Mouse (Mus musculus) MEL (cell line): ENCODE data around the gene Man2a1.

ENCODE experiments used
- CTCF ChIP-seq, 3 experiments: IDR thresholded peaks in 2 of 3; conservative IDR thresholded peaks in 1 of 3; 2 replicates each; pipeline ENCODE4 v1.5.1; 2011 to 2012; ENCODE audit warnings: low read length in 3 of 3, low read depth in 2 of 3, mild to moderate bottlenecking in 2 of 3, improper control_type of control experiment in 1 of 3, inconsistent platforms in 1 of 3, mixed read lengths in 1 of 3, moderate library complexity in 1 of 3; ENCODE audit not compliant: control insufficient read depth in 1 of 3, insufficient read depth in 1 of 3, poor library complexity in 1 of 3, severe bottlenecking in 1 of 3
- E2F4 ChIP-seq: IDR thresholded peaks from 2 replicates; pipeline ENCODE4 v1.6.1; 2011; ENCODE audit warnings: low read depth, low read length, improper control_type of control experiment, borderline replicate concordance
- ELF1 ChIP-seq: IDR thresholded peaks from 2 replicates; pipeline ENCODE4 v1.6.1; 2014; ENCODE audit warnings: low read depth, mild to moderate bottlenecking, inconsistent platforms, low read length, improper control_type of control experiment, moderate library complexity
- MAFK ChIP-seq: IDR thresholded peaks from 2 replicates; pipeline ENCODE4 v1.6.1; 2011; ENCODE audit warnings: low read depth, mild to moderate bottlenecking, low read length, improper control_type of control experiment, borderline replicate concordance
- POLR2A ChIP-seq, 2 experiments: IDR thresholded peaks; 2 replicates each; pipeline ENCODE4 v1.6.1; 2011 to 2012; ENCODE audit warnings: low read length in 2 of 2, mild to moderate bottlenecking in 2 of 2, control low read depth in 1 of 2, improper control_type of control experiment in 1 of 2, low read depth in 1 of 2, moderate library complexity in 1 of 2; ENCODE audit not compliant: control insufficient read depth in 1 of 2, insufficient read depth in 1 of 2, poor library complexity in 1 of 2
- POLR2AphosphoS2 ChIP-seq: IDR thresholded peaks from 2 replicates; pipeline ENCODE4 v1.6.1; 2011; ENCODE audit warnings: low read length, improper control_type of control experiment
- TBP ChIP-seq: IDR thresholded peaks from 2 replicates; pipeline ENCODE4 v1.8.0; 2011; ENCODE audit warnings: low read depth, low read length, improper control_type of control experiment
- TCF12 ChIP-seq: IDR thresholded peaks from 2 replicates; pipeline ENCODE4 v1.6.1; 2014; ENCODE audit warnings: low read depth, mild to moderate bottlenecking, inconsistent platforms, low read length, improper control_type of control experiment, moderate library complexity
- USF2 ChIP-seq, 2 experiments: IDR thresholded peaks; 2 replicates each; pipeline ENCODE4 v1.6.1; 2011 to 2012; ENCODE audit warnings: improper control_type of control experiment in 2 of 2, low read length in 2 of 2, borderline replicate concordance in 1 of 2, inconsistent platforms in 1 of 2, low read depth in 1 of 2, mild to moderate bottlenecking in 1 of 2; ENCODE audit not compliant: insufficient read depth in 1 of 2
- ZKSCAN1 ChIP-seq: IDR thresholded peaks from 2 replicates; pipeline ENCODE4 v1.6.1; 2012; ENCODE audit warnings: low read depth, mild to moderate bottlenecking, inconsistent platforms, low read length, improper control_type of control experiment, moderate library complexity

GRCm38 (mm10) chr17:64573981-64574380 lies 26.6 kb upstream of the Man2a1 start:
- TF ChIP-seq CTCF (IDR thresholded peaks at IDR 0.05 in 2 of 3, conservative IDR thresholded peaks at IDR 0.05 in 1 of 3; ENCODE audit: control insufficient read depth in 1 of 3, insufficient read depth in 1 of 3, low read depth in 2 of 3, low read length in 3 of 3, poor library complexity in 1 of 3, severe bottlenecking in 1 of 3) (no peak), ZKSCAN1 (no peak), E2F4 (no peak), ELF1 (no peak), TBP (no peak), MAFK (no peak), POLR2A (IDR thresholded peaks at IDR 0.05; ENCODE audit: control insufficient read depth in 1 of 2, insufficient read depth in 1 of 2, low read depth in 1 of 2, low read length in 2 of 2, poor library complexity in 1 of 2) (no peak), POLR2AphosphoS2 (no peak), TCF12 (no peak), USF2 (IDR thresholded peaks at IDR 0.05; ENCODE audit: borderline replicate concordance in 1 of 2, insufficient read depth in 1 of 2, low read depth in 1 of 2, low read length in 2 of 2) (no peak)
